Mouse (Mus musculus): ENCODE data around the gene Kcnj1.

Kcnj1 gene

DNA sequence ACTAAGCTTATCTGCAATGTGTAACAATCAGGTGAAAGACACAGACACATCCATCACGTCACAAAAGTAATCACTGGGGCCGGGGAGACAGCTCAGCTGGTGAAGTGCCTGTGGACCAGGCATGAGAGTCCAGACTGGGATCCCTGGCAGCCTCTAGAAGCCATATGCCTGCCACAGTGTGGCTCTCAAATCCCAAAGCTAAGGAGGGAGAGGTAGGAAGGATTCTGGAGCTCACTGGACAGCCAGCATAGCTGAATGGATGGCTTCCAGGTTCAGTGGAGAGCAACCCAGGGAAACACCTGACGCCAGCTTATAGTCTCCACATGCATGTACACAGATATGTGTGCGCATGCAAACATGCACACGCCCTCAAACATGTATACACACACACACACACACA is 76.5 kb downstream of the Kcnj1 start:
- in situ Hi-C loops (cut with MboI): no loop called here
